Mouse (Mus musculus) spleen, postnatal 0 days (tissue): ENCODE data around the gene Parp2. TPM values are rescaled to one million over a fixed set of nuclear protein-coding genes. Genes with fewer than 3 reads are reported as not detected.

Experiments used
- polyA plus RNA-seq: library from polyadenylated mRNA; unstranded; fragments of >200 nt; fragmentation: Nextera tagmentation; extraction: Ambion mirVana; gene quantifications from 2 replicates; pipeline ENCODE4 v1.2.1, GENCODE M21; 2015

Gene Parp2
- 44.8 and 46.3 TPM in 2 replicates for polyA plus RNA-seq

DNA sequence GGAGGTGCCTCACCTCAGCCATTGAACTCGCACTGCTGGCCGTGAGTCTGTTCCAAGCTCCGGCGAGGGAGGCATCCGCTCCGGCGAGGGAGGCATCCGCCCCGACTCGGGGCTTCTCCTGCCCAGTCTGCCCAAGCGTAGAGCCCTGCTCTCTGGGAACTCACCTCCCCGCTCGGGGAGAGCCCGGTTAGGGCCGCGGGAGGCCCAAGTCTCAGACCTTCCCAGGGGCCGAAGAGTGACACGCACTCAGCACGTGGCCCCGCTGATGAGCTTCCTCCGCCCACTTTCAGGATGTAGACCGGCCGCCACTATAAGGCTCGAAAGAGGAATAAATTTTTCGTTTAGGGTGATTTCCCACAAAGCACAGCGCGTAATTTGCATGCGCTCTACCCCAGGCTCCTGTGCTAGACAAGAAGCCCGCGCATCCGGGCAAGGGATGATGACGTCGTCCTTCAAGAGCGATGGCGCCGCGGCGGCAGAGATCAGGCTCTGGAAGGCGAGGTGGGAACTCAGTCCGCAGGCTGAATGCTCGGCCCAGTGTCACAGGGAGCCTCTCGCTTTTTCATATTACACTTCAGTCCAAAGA lies at the start of gene Parp2, which contains the start of gene Ccnb1ip1:
Gene Parp2 (plus strand): TSS at position 355 of the 586 bp plus-strand sequence.
Gene Ccnb1ip1 (minus strand): TSS at position 246 of the 586 bp plus-strand sequence.

DNA sequence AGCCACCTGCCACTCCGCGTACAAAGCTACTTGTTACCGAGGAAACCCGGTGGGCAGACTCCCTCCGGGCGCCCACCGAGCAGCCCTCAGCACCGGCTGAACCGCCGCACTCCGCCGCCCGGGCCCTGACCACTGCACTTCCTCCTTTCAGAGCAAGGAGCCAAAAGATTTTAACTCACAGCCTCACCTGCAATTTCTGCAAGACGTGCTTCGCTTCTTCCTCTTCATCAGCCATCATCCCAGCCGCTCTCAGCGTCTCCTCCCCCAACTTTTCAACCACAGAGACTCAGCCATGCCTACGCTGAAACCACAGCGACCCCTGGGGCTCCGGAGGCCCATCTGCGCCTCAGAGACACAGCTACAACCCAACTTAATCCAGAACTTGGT lies 22.4 kb upstream of the Parp2 start, which contains the start of gene Ttc5:
Gene Ttc5 (minus strand): TSS at position 269 of the 387 bp plus-strand sequence.

DNA sequence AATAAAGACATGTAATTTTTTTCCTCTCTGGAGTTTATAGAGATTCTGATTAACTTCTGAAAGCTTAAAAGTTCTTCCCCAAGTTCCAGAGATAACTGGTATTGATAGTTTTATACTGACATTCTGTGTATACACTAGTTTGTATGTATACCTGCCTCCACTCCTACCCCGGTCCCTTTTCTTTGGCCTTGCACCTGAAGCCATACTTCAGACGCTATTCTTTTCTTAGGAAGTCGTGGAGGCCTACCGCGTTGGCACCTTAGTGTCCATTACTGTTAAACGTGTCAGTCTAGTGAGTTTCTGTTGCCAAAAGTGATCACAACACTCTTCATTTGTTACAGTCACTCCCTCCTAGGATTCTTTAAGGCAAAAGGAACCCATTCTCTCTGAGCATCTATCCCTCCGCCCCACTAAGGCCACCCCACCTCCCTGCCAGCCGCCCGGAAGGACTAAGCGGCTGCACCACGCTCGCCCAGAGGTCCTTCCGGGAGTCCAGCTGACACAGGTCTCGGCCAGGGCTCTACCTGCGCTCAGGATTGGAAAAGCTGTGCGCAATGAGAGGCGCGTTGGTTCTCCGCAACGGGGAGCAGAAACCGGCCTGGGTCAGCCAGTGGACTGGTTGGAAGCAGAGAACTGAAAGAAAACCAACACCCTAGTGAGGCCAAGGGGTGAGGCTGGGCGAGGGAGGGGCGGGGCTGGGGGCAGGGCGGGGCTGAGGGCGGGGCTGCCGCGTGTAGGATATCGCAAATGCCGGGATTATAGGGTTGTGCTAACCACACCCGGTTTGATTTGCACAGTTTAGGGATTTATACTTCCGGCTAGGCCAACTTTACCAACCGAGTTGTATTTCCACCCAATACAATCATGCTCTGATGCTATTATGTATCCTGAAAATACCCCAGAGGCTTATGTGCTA lies 62.5 kb downstream of the Parp2 start, which contains the start of gene Tep1:
Gene Tep1 (minus strand): TSS at position 672 of the 916 bp plus-strand sequence.

Other genes starting within 250 kb of the Parp2 start
- gene Olfr744, start 193.0 kb upstream of the Parp2 start, polyA plus RNA-seq, result not detected in 2 replicates
- gene Olfr745, start 168.5 kb upstream of the Parp2 start, polyA plus RNA-seq, result not detected in 2 replicates
- gene Olfr746, start 160.8 kb upstream of the Parp2 start, polyA plus RNA-seq, result not detected in 2 replicates
- gene Olfr747, start 114.6 kb upstream of the Parp2 start, polyA plus RNA-seq, result not detected in 2 replicates
- not detected in 2 replicates for gene Olfr748, start 100.5 kb upstream of the Parp2 start, polyA plus RNA-seq
- gene Olfr749, start 62.7 kb upstream of the Parp2 start, polyA plus RNA-seq, result not detected in 2 replicates
- 27.9 and 32.0 TPM in 2 replicates for gene Ttc5, start 22.3 kb upstream of the Parp2 start, polyA plus RNA-seq
- gene Ccnb1ip1, start 109 bp upstream of the Parp2 start, polyA plus RNA-seq, result not detected in 2 replicates
- 9.8 and 14.8 TPM in 2 replicates for gene Tep1, start 62.7 kb downstream of the Parp2 start, polyA plus RNA-seq
- 0.16 and 0.24 TPM in 2 replicates for gene Klhl33, start 89.7 kb downstream of the Parp2 start, polyA plus RNA-seq
- gene Osgep, start 117.1 kb downstream of the Parp2 start, polyA plus RNA-seq, result 73.5 and 76.4 TPM in 2 replicates
- 94.3 and 96.1 TPM in 2 replicates for gene Apex1, start 117.1 kb downstream of the Parp2 start, polyA plus RNA-seq
- gene Pip4p1, start 123.0 kb downstream of the Parp2 start, polyA plus RNA-seq, result 25.7 and 27.4 TPM in 2 replicates
- 129 and 140 TPM in 2 replicates for gene Pnp, start 123.2 kb downstream of the Parp2 start, polyA plus RNA-seq
- gene Gm49342, start 136.7 kb downstream of the Parp2 start, polyA plus RNA-seq, result not detected in 2 replicates
- 21.4 and 25.9 TPM in 2 replicates for gene Pnp2, start 148.2 kb downstream of the Parp2 start, polyA plus RNA-seq
- gene Rnase10, start 199.9 kb downstream of the Parp2 start, polyA plus RNA-seq, result 0.07 and 0.11 TPM in 2 replicates
- gene Rnase9, start 234.0 kb downstream of the Parp2 start, polyA plus RNA-seq, result not detected in 2 replicates
- gene Rnase11, start 242.3 kb downstream of the Parp2 start, polyA plus RNA-seq, result not detected in 2 replicates
- gene Rnase12, start 249.8 kb downstream of the Parp2 start, polyA plus RNA-seq, result 4.3 and 5.3 TPM in 2 replicates